Mouse (Mus musculus) E14TG2a.4 (cell line): Measurements from ENCODE around the gene Fam193a.

Source experiments
- CTCF ChIP-seq: conservative IDR thresholded peaks from 2 replicates; pipeline ENCODE4 v1.5.1; 2014; ENCODE audit warnings: low read length
- POU5F1 ChIP-seq: IDR thresholded peaks from 2 replicates; pipeline ENCODE4 v1.6.1; 2014; ENCODE audit warnings: low read length, borderline replicate concordance

DNA sequence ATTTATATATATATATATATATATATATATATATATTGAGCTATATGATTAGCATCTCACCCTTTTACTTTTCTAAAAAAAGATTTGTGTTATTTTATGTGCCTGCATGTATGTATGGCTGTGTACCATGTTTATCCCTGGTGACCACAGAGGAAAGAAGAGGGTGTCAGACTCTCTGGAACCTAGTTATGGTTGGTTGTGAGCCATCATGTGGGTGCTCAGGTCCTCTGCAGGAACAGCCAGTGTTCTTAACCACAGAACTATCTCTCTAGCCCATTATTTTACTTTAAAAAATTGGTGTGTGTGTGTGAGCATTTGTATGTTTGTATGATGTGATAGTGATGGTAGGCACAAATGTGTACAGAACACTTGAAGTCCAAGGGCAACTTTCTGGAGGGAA is 9.1 kb downstream of the Fam193a start:
- no peak for TF ChIP-seq CTCF
- no peak for TF ChIP-seq POU5F1
